Mouse (Mus musculus) CH12.LX (cell line): ENCODE measurements around the gene Tcl1b2.
"Not testable (repeated sequence)": the region's sequence is repeated elsewhere in the genome, so short reads cannot be mapped to it uniquely, and the experiment has no call there.

Source experiments
- CTCF ChIP-seq, 2 experiments: IDR thresholded peaks in 1 of 2; conservative IDR thresholded peaks in 1 of 2; 2 replicates each; pipeline ENCODE4 v1.5.1; 2011 to 2012; ENCODE audit warnings: low read depth in 2 of 2, low read length in 2 of 2, improper control_type of control experiment in 1 of 2, inconsistent platforms in 1 of 2, mild to moderate bottlenecking in 1 of 2, moderate library complexity in 1 of 2
- E2F4 ChIP-seq: IDR thresholded peaks from 2 replicates; pipeline ENCODE4 v1.6.1; 2011; ENCODE audit warnings: low read depth, low read length, improper control_type of control experiment; ENCODE audit not compliant: insufficient replicate concordance
- EP300 ChIP-seq: IDR thresholded peaks from 2 replicates; pipeline ENCODE4 v1.6.1; 2011; ENCODE audit warnings: low read length, improper control_type of control experiment
- ETS1 ChIP-seq: conservative IDR thresholded peaks from 2 replicates; pipeline ENCODE4 v1.6.1; 2012; ENCODE audit warnings: low read depth, mild to moderate bottlenecking, inconsistent platforms, low read length, improper control_type of control experiment, moderate library complexity
- MAFK ChIP-seq: IDR thresholded peaks from 2 replicates; pipeline ENCODE4 v1.6.1; 2011; ENCODE audit warnings: low read length, improper control_type of control experiment; ENCODE audit not compliant: insufficient replicate concordance
- MAX ChIP-seq: IDR thresholded peaks from 2 replicates; pipeline ENCODE4 v1.6.1; 2011; ENCODE audit warnings: low read length, improper control_type of control experiment
- MAZ ChIP-seq: IDR thresholded peaks from 2 replicates; pipeline ENCODE4 v1.6.1; 2012; ENCODE audit warnings: low read depth, mild to moderate bottlenecking, inconsistent platforms, low read length, improper control_type of control experiment, moderate library complexity
- MEF2A ChIP-seq: IDR thresholded peaks from 2 replicates; pipeline ENCODE4 v1.6.1; 2014; ENCODE audit warnings: low read depth, mild to moderate bottlenecking, inconsistent platforms, low read length, improper control_type of control experiment, borderline replicate concordance
- MYC ChIP-seq: IDR thresholded peaks from 2 replicates; pipeline ENCODE4 v1.6.1; 2011; ENCODE audit warnings: low read depth, mild to moderate bottlenecking, improper control_type of control experiment, low read length
- NELFE ChIP-seq: IDR thresholded peaks from 2 replicates; pipeline ENCODE4 v1.6.1; 2011; ENCODE audit warnings: low read depth, low read length, improper control_type of control experiment
- POLR2A ChIP-seq: IDR thresholded peaks from 2 replicates; pipeline ENCODE4 v1.6.1; 2011; ENCODE audit warnings: low read depth, mild to moderate bottlenecking, improper control_type of control experiment, low read length
- SMC3 ChIP-seq: IDR thresholded peaks from 2 replicates; pipeline ENCODE4 v1.6.1; 2011; ENCODE audit warnings: low read depth, low read length, improper control_type of control experiment
- ZMIZ1 ChIP-seq: IDR thresholded peaks from 2 replicates; pipeline ENCODE4 v1.6.1; 2012; ENCODE audit warnings: low read depth, mild to moderate bottlenecking, inconsistent platforms, low read length, improper control_type of control experiment
- ZNF384 ChIP-seq: IDR thresholded peaks from 2 replicates; pipeline ENCODE4 v1.6.1; 2012; ENCODE audit warnings: low read depth, low read length, improper control_type of control experiment, inconsistent platforms

GRCm38 (mm10) chr12:105129494-105130205 is 16.2 kb upstream of the Tcl1b2 start:
- not testable (repeated sequence) for TF ChIP-seq MEF2A; E2F4; NELFE; CTCF (conservative IDR thresholded peaks at IDR 0.05 in 1 of 2, IDR thresholded peaks at IDR 0.05 in 1 of 2; ENCODE audit: low read depth in 2 of 2, low read length in 2 of 2); ETS1; MAX; MYC; ZMIZ1; POLR2A; MAZ; EP300; SMC3; MAFK; ZNF384
